Mouse (Mus musculus): ENCODE results near the gene Cnga1.
A peak's percentile ranks its signal among the peaks of the same experiment; 100 is the strongest.

Gene Cnga1

GRCm38 (mm10) chr5:72644175-72644574 lies at the start of gene Cnga1:
Gene Cnga1, minus strand, starts transcription at chr5:72644275.
- DNase-seq = no peak

- no peak for DNase-seq
Observed at GRCm38 (mm10) chr5:72690516-72690915, 46.4 kb upstream of the Cnga1 start.

- no peak for DNase-seq
Observed at GRCm38 (mm10) chr5:72689556-72689955, 45.5 kb upstream of the Cnga1 start.

GRCm38 (mm10) chr5:72681451-72681850 lies 37.4 kb upstream of the Cnga1 start:
- no peak for DNase-seq

- no peak for DNase-seq
Observed at GRCm38 (mm10) chr5:72674994-72675542, 31.0 kb upstream of the Cnga1 start.

- DNase-seq = no peak
Observed at GRCm38 (mm10) chr5:72671017-72671699, 27.1 kb upstream of the Cnga1 start.

GRCm38 (mm10) chr5:72668351-72668750 lies 24.3 kb upstream of the Cnga1 start:
- DNase-seq = no peak

GRCm38 (mm10) chr5:72666428-72666827 lies 22.4 kb upstream of the Cnga1 start:
- no peak for DNase-seq

- DNase-seq = peak; percentile 26
Observed at GRCm38 (mm10) chr5:72665281-72665680, 21.2 kb upstream of the Cnga1 start.

- DNase-seq = no peak
Observed at GRCm38 (mm10) chr5:72664854-72665253, 20.8 kb upstream of the Cnga1 start.

GRCm38 (mm10) chr5:72664126-72664525 lies 20.1 kb upstream of the Cnga1 start:
- DNase-seq = no peak

- DNase-seq = no peak
Observed at GRCm38 (mm10) chr5:72661051-72661781, 17.1 kb upstream of the Cnga1 start.

GRCm38 (mm10) chr5:72658375-72658774 lies 14.3 kb upstream of the Cnga1 start:
- DNase-seq = no peak

- no peak for DNase-seq
Observed at GRCm38 (mm10) chr5:72656270-72656791, 12.3 kb upstream of the Cnga1 start.

GRCm38 (mm10) chr5:72653068-72653674 lies 9.1 kb upstream of the Cnga1 start:
- no peak for DNase-seq

- DNase-seq = no peak
Observed at GRCm38 (mm10) chr5:72648987-72649735, 5.1 kb upstream of the Cnga1 start.

GRCm38 (mm10) chr5:72647958-72648595 lies 4.0 kb upstream of the Cnga1 start:
- no peak for DNase-seq

- DNase-seq = no peak
Observed at GRCm38 (mm10) chr5:72647418-72647907, 3.4 kb upstream of the Cnga1 start, which contains the start of gene Nipal1. Gene Nipal1, plus strand, starts transcription at chr5:72647795.

- DNase-seq = no peak
Observed at GRCm38 (mm10) chr5:72646996-72647395, 2.9 kb upstream of the Cnga1 start.

- no peak for DNase-seq
Observed at GRCm38 (mm10) chr5:72646131-72646530, 2.1 kb upstream of the Cnga1 start.

- no peak for DNase-seq
Observed at GRCm38 (mm10) chr5:72643655-72644054, 420 bp downstream of the Cnga1 start.

- DNase-seq = no peak
Observed at GRCm38 (mm10) chr5:72640072-72640471, 4.0 kb downstream of the Cnga1 start.
